20 mouse cellular contexts compared by ENCODE assay signal in the genomic region with DNA sequence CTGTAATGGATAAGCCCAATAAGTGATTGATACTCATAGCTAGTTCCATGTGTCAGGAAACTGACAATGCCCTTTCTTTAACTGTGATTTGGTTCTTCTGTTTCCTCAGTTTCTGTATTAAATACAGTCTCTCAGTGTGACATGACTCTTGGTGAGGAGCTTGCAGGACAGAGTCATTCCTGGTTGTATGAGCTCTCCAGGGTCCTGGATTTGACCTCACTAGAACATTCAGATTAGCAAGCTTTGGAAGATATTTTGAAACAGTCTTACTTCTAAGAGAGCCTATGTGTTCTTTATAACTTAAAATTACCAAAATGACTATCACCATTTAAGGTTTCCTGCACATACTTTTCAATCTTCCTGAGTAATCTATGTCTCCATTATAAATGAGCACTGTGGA.
DNase-seq lines count a peak whose midpoint lies in the region; ATAC-seq and TF ChIP-seq lines count a peak whose summit lies in the region.
"Had no signal": no experiment of that assay in that cellular context is flagged by ENCODE, and none has a peak within 500 bp of the region (broad histone marks: within the 10 kb centered on the region; RNA-seq: fewer than 3 reads in every experiment).

No protein-coding gene starts in this region.

- H3K36me3 ChIP-seq in lung, embryonic 14.5 days (ENCODE audit: insufficient read depth): no peaks in the 10 kb centered on the region
- H3K36me3 ChIP-seq in intestine, postnatal 0 days (ENCODE audit: control insufficient read depth, insufficient read depth): no peaks in the 10 kb centered on the region
- H3K36me3 ChIP-seq: embryonic facial prominence, embryonic 12.5 days; forebrain, embryonic 12.5 days; heart, embryonic 12.5 days; intestine, embryonic 15.5 days had no signal

- H3K27ac ChIP-seq in lung, embryonic 14.5 days (ENCODE audit: low read depth): no peak overlapping the region
- no peak overlapping the region for H3K27ac ChIP-seq in intestine, postnatal 0 days (ENCODE audit: low read depth, low read length)
- H3K27ac ChIP-seq: embryonic facial prominence, embryonic 12.5 days; forebrain, embryonic 12.5 days; heart, adult 2 months; hindbrain, embryonic 10.5 days; hindbrain, embryonic 14.5 days; intestine, embryonic 15.5 days had no signal

- no peaks in the 10 kb centered on the region for H3K27me3 ChIP-seq in lung, embryonic 14.5 days (ENCODE audit: insufficient read depth, low read length)
- H3K27me3 ChIP-seq in intestine, postnatal 0 days (replicated peaks; ENCODE audit: control insufficient read depth, insufficient read depth, low read length): no peaks in the 10 kb centered on the region
- H3K27me3 ChIP-seq: embryonic facial prominence, embryonic 12.5 days; forebrain, embryonic 12.5 days; heart, embryonic 12.5 days; intestine, embryonic 15.5 days had no signal

- no peak overlapping the region for H3K4me2 ChIP-seq in lung, embryonic 14.5 days
- no peak overlapping the region for H3K4me2 ChIP-seq in intestine, postnatal 0 days (replicated peaks; ENCODE audit: low read depth)
- H3K4me2 ChIP-seq: embryonic facial prominence, embryonic 12.5 days; forebrain, embryonic 12.5 days; heart, embryonic 12.5 days; hindbrain, embryonic 14.5 days; intestine, embryonic 15.5 days had no signal

- DNase-seq in embryo, embryonic 11 days: peak; percentile 19
- no peak for DNase-seq in embryo, embryonic 9.5 days (ENCODE audit: extremely low spot score)
- peak; percentile 71 for DNase-seq in lung, embryonic 14.5 days
- DNase-seq in lung, postnatal 36 days: no peak
- DNase-seq in ZHBTc4 (ENCODE audit: low read depth, low spot score): peak; percentile 15
- DNase-seq in kidney, postnatal 10 days: no peak
- DNase-seq: adrenal gland, adult 8-10 months; cerebellum, adult 2 months; cerebellum, postnatal 10 days; gastrocnemius, postnatal 10 days; heart, adult 2 months had no signal

- no peak for TF ChIP-seq CTCF in lung, embryonic 14.5 days (IDR thresholded peaks at IDR 0.05; ENCODE audit: low read depth)
- no peak for TF ChIP-seq CTCF in intestine, postnatal 0 days (IDR thresholded peaks at IDR 0.05; ENCODE audit: low read depth)

- no peak overlapping the region for H3K4me3 ChIP-seq in lung, embryonic 14.5 days (ENCODE audit: low read depth, low read length)
- no peak overlapping the region for H3K4me3 ChIP-seq in intestine, postnatal 0 days (ENCODE audit: low read depth, low read length)
- H3K4me3 ChIP-seq: embryonic facial prominence, embryonic 12.5 days; forebrain, embryonic 12.5 days; heart, adult 2 months; heart, embryonic 12.5 days; hindbrain, embryonic 10.5 days; intestine, embryonic 15.5 days had no signal

- no peak for ATAC-seq in lung, embryonic 14.5 days (ENCODE audit: insufficient read depth)
- no peak for ATAC-seq in megakaryocyte, adult 5-6 weeks (ENCODE audit: poor library complexity, severe bottlenecking)
- ATAC-seq in intestine, postnatal 0 days: no peak
- ATAC-seq: forebrain, embryonic 16.5 days; intestine, embryonic 15.5 days had no signal

- no peak overlapping the region for H3K9ac ChIP-seq in lung, embryonic 14.5 days
- H3K9ac ChIP-seq in intestine, postnatal 0 days (ENCODE audit: low read depth, low read length): no peak overlapping the region
- H3K9ac ChIP-seq: embryonic facial prominence, embryonic 12.5 days; forebrain, embryonic 12.5 days; heart, embryonic 12.5 days; hindbrain, embryonic 14.5 days; intestine, embryonic 15.5 days had no signal

- H3K9me3 ChIP-seq in lung, embryonic 14.5 days (ENCODE audit: low read depth, low read length): no peaks in the 10 kb centered on the region
- H3K9me3 ChIP-seq in intestine, postnatal 0 days (ENCODE audit: control insufficient read depth): no peaks in the 10 kb centered on the region
- H3K9me3 ChIP-seq: embryonic facial prominence, embryonic 12.5 days; forebrain, embryonic 12.5 days; heart, embryonic 12.5 days; hindbrain, embryonic 10.5 days; intestine, embryonic 15.5 days had no signal

- H3K4me1 ChIP-seq in lung, embryonic 14.5 days (ENCODE audit: insufficient read depth): no peaks in the 10 kb centered on the region
- no peaks in the 10 kb centered on the region for H3K4me1 ChIP-seq in intestine, postnatal 0 days (replicated peaks; ENCODE audit: control insufficient read depth, insufficient read depth, low read length)
- H3K4me1 ChIP-seq: embryonic facial prominence, embryonic 12.5 days; heart, embryonic 12.5 days; intestine, embryonic 15.5 days had no signal

Comparison
In these comparisons a context has a peak if more than half of its experiments do, and no peak if none do; other contexts are left out.
1. DNase-seq: peak in embryo, embryonic 11 days (single experiment), lung, embryonic 14.5 days (single experiment) and ZHBTc4 (single experiment); none in embryo, embryonic 9.5 days (single experiment), lung, postnatal 36 days (single experiment) and kidney, postnatal 10 days (single experiment).